Mouse (Mus musculus) frontal cortex, postnatal 10 days (tissue): ENCODE measurements around the gene Noa1.
A peak's percentile ranks its signal among the peaks of the same experiment; 100 is the strongest.

ENCODE experiments used
- DNase-seq, 2 experiments: peaks; one replicate each; pipeline ENCODE4 v3.0.0; 2022; ENCODE audit warnings: low spot score in 2 of 2, mixed read lengths in 1 of 2

Noa1 gene

DNA sequence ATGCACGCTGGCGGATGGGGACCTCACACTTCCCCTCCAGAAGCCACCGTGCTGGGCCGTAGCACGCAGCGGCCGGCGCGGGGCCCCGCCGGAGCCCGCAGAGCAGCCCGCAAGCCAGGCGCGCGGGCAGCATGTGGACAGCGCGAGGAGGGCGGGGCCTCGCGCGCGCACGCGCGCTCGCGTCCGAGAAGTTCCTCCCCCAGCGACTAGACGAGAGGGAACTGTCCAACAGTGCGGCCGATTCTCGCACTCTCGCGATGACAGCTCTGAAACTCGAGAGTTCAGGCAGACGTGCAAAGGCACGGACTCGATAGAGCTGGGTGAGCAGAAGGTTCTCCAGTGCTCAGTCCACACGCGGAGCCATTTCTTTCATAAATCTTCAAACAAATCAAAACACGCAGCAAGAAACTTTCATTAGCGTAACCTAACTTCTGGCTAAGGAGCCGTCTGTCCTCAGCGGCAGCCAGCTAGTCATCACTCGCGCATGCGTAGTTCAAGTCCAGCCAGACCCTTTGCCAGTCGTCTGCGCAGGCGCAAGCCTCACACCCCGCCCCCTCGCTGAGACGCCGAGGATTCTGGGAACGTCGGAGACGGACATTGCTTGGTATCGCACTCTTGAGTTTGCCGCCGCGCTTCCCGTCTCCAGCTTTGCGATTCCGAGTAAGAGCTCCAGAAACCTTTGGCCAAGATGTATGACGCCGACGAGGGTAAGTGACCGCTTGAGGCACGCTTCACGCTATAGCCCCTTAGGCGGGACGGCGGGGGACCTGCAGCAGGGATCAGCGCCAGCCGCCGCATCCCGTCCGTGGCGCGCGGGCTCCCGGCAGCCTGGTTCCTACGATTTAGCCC, at the start of gene Noa1, which contains the start of gene Polr2b:
Gene Noa1, minus strand, starts transcription at position 161 of the 849 bp plus-strand sequence.
Gene Polr2b, plus strand, starts transcription at position 224 of the 849 bp plus-strand sequence.
- peak; percentile 97 to 99 for DNase-seq

DNA sequence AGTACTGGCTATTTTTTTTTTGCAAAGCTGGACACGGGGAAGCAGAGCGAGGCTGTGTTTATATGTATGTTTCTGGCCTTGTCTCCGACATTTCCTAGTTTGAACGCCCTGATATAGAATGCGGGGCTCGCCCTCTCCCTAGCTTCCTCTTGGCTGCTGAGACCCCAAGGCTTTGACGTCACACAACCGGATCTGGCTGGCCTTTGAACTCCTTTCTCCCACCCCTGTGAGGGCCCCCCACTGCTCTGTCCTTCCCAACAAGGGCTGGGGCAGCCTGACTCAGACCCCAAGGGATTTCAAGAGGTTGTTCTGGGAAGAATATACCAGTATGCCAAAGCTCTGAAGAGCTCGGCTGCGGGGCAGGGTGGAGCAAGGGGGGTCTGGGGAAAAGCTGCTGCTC, 48.5 kb upstream of the Noa1 start:
- DNase-seq: peak; percentile 35 to 45

DNA sequence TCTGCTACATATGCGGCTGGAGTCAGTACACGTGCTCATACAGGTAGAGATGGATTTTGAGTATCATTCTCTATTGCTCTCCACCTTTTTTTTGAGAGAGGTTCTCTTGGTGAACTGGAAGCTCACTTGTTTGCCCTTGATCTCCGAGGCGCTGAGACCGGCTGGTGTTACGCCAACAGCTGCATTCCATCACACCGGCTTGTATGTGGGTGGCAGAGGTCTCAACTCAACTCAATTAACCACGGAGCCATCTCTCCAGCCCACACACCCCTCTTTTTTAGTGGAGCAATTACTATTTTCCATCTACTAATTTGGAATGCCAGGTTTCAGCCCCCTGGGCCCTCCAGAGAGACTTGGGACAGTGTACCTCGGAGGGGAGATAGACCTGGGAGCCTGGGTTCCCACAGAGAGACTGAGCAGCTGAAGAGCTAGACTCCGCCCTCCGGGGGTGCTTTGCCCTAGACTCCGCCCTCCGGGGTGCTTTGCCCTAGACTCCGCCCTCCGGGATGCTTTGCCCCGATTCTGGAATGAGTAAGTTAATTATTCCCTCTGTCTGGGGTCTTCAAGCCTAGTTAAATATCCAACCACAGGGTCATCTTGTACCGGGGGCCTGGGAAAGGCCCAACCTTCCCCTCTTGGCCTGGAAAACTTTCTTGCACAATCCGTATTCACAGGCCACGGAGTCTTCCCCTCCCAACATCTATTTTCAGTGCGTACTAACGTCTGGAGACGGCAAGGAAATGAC, 47.7 kb upstream of the Noa1 start:
- peak in 1 of 2 experiments; percentile 27 for DNase-seq

DNA sequence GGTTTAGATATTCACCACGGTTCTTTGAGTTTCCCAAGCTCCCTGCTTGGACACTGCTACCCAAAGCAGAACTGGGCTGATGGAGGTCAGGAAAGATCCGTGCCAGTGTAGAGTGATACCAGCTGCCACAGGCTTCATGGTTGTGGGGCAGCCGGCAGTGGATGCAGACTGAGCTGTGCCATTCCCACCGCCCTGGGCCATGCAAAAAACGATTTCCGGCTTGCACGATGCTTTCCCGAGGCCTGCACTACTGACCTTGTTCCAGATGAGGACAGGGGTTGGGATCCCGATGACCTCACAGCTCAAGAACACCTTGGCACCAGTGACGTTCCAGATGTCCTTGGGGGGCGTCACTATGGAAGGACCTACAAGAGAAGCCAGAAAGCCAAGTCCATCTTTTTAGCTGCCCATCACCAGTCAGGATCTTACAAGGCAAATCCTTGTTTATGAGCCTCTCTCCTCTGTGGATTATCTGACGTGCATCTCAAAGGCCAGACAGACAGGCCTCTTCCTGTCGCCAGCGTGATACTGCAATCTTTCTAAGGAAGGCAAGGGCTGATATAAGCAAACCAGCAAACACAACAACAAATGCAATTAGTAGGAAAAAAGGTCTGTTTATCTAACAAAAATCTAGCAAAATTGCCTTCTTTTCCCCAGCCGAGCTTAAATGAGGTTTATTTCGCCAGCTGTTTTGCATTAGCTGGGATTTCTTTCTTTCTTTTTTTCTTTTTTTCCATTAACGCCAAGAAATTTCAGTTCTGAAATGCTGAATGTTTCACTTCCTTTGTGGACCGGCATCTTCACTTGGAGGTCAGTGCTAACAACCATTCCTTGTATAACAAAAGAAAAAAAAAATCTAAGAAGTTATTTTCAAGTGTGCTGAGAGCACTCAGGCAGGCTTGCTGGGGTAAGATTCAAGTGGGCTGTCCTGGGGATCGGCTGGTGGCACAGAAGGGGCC, 45.7 kb upstream of the Noa1 start:
- no peak for DNase-seq

DNA sequence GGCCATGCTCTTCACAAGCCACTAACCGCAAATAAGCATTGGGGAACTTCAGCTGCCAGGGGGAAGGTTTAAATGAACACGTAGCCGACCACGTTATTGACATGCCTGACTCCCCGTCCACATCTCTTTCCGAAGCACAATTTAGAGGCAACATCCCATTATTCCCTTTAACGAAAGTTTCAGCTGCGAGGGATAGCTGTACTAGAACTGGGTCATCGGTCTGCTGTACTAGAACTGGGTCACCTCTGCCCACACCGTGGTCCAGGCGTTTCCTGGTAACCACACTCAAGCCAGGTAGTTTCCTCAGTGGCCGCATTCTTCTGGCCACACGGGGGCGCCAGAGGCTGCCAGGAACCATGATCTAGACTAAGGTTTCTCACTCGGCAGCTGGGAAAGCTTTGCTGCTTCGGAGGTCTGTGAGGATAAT, 44.5 kb upstream of the Noa1 start:
- peak; percentile 70 to 82 for DNase-seq

DNA sequence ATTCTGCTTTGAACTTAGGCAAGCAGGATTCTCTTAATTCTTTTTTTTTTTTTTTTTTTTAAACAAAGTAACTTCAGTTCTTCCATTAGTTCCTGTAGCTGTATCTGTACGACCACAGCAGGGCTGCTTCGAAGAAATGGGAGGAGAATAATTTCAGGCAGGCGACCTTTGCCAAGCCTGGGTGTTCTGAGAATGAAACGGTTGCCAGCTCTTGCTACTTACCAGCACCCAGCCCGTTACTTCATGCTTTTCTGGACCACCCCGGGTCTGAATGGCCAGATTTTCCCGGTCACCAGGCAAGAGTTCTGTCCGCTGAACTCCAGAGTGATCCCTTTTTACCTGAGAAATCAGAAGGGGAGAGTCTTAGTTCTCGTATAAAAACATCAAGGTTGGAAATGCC, 41.8 kb upstream of the Noa1 start:
- DNase-seq: no peak

DNA sequence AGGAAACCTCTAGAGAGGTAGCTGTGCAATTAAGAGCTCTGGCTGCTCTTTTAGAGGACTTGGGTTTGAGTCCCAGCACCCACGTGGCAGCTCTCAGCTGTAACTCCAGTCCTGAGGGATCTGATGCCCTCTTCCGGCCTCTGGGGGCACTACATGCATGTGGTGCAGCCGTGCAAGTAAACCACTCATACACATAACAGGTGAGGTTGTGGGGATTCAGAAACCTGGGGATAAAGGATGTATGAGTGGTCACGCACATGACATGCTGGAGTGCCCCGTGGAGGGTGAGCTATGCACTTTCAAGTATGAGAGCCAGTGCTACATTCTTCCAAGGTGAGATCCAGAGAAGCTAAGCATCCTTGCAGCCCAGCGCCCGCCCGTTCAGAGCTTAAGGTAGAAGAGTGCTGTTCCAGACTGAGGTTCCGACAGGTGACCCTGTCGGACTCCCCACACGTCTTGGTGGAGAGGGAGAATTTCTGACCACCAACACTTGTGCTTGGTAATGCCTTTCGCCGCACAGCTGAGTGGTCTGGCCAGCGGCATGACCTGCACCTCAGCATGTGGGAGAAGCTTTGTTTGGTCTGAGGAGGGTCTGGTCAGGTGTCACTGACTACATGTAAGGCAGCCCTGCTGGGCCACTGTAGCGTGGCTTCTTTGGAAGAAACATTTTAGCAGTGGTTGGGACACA, 40.2 kb upstream of the Noa1 start:
- DNase-seq: no peak

DNA sequence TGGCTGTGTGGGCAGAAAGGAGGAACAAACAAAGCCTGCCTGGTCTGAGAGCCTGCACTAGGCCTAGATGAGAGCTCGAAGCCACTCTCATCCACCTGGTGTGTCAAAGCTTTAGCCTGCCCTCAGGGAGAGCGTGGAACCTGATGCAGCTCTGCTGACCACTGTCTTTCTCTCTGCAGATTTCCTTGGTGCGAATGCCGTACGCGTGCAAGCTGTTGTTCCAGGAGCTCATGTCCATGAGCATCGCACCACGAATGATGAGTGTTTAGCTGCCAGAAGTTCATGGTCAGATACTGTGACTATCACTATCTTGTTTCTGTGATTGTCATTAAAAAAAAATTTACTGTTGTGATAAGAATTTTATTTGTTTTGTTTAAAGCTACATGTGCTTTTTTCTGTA, 39.0 kb upstream of the Noa1 start:
- no peak for DNase-seq

DNA sequence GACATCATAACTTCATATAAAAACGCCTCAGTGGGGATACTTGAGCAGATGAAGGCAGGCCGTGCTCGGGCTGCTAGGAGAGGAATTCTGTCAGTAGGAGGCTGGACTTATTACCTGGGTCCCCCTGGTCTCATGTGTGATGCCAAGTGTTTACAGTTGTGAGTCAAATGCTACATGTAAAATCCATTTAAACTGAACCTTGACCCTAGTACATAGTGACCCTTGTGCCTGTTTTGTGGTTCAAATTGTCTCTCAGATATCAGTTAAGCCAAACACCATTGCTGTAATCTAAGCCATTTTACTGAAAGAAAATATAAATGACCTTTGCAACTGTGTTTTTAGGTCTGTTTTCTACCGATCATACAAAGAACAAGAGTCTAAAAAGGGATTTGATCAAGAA, 30.1 kb upstream of the Noa1 start:
- DNase-seq: no peak

DNA sequence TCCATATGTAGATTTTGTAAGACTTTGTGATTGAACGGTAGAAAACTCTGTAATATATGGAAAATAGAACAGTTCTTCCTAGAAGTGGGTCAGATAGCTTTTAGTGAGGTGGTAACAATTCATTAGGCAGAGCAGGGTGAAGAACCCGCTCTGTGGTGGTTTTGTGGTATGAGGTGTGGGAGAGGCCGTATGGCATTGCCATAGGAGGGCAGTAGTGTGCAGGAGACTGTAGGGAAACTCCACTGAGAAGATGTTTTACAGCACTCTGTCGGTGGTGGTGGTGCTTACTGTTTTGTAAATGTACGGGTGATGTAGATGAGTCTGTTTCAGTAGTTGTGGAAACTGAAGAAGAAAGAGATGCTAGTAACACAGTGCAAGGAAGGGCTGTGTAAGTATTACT, 20.3 kb upstream of the Noa1 start:
- DNase-seq: no peak

DNA sequence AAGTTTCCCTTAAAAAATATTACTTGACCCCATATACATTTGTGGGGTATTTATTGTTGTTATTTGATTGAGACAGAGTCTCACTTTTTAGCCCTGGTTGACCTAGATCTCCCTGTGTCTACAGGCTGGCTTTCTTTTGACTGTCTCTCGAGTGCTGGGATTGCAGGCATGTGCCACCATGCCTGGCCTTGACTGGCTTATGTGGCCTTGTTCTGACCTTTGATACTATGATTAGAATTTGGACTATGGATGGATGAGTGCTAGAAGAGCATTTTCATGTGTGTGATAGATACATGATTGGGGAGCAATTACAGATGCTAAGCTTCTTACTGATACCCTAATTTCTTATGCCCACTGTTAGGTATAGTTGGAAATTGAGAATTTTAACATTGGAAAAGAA, 15.1 kb upstream of the Noa1 start:
- DNase-seq: no peak

DNA sequence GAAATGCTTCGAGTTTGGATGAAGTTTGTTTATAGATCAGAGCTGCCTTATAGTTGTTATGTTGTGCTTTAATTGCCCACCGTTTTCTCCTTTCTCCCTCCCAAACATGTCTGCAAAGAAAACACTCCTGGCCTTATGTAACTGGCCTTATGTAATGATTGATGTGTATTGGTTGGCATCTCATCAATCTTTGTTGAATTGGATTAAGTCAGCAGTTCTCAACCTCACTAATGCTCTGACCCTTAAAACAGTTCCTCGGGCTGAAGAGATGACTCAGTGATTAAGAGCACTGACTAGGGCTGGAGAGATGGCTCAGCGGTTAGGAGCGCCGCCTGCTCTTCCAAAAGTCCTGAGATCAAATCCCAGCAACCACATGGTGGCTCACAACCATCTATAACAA, 5.1 kb upstream of the Noa1 start:
- DNase-seq: no peak

DNA sequence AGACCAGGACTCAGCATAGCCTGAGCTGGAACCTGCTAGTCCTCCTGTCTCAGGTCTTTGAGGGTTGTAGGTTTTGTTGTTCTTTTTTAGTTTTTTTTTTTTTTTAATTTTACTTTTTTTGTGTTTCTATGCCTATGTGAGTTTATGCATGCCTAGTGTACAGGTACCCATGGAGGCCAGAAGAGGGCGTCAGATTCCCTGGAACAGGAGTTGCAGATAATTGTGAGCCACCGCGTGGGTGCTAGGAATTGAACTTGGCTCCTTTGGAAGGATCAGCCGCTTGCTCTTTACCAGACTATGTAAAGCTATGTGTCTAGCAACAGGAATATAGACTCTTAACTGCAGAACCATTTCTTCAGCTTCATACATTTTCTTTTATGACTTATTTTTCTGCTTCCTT, 4.3 kb upstream of the Noa1 start:
- DNase-seq: no peak

DNA sequence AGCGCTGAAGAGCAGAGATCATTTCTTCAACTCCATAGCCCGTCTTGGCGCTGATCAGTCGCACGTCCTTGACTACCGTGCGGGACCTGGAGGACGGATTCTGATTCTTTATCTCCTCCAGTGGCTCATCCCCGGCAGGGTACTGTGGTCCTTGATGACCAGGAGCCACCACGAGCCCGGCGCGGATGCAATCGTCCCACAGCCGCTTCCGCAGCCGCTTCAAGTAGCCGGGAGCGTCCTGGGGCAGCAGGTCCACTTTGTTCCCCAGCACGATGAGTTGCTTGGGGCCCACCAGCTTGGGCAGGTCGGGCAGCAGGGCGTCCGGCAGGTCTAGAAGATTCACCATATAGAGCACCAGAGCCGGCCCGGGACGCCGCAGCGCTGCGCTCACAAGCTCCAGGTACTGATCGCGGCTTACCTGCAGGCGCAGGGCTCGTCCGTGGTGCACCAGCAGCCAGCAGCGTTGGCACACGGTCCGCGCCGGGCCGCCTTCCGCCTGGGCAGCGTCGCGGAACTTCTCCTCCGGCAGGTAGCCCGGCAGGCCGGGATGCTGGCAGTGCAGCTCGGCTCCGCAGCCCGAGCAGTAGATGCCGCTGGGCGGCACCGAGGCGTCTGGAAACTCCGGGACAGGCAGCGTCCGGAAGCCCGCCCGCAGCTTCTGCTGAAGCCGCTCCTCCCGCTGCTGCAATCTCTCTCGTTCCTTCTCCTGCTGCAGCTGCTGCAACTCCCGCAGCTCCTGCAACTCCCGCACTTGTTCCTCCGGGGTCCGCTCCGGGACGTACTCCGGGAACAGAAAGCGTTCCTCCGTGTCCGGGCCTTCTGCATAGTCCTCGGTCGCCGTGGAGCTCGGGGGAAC, 605 bp downstream of the Noa1 start:
- DNase-seq: peak in 1 of 2 experiments; percentile 17

DNA sequence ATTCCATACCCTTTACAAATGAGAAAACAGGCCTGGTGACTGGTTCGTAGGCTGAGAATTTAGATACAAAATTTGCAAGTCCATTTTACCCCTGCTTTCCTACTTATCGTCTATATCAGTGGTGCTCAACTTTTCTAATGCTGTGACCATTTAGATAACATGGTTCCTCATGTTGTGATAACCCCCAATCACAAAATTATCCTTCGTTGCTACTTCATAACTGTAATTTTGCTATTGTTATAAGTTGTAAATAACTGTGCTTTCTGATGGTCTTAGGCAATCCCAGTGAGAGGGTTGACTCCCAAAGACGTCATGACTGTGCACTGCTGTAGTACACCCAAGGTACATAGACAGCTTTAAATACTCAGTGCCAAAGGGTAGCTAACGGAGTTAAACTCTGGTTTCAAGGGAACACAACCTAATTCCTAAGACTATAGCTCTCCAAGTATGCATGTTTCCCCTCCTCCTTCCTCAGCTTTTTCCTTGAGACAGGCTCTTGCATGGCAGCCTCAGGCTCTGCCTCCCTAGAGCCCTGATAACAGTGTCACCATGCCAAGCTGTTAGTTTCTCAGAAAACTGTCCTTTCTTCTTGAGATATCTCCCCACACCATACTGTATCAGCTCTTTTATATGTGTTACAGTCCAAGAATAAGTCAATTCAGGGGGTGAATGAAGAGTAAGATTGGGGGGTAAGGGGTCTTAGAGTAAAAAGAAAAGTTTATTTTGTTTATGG, 1.9 kb downstream of the Noa1 start:
- no peak for DNase-seq

DNA sequence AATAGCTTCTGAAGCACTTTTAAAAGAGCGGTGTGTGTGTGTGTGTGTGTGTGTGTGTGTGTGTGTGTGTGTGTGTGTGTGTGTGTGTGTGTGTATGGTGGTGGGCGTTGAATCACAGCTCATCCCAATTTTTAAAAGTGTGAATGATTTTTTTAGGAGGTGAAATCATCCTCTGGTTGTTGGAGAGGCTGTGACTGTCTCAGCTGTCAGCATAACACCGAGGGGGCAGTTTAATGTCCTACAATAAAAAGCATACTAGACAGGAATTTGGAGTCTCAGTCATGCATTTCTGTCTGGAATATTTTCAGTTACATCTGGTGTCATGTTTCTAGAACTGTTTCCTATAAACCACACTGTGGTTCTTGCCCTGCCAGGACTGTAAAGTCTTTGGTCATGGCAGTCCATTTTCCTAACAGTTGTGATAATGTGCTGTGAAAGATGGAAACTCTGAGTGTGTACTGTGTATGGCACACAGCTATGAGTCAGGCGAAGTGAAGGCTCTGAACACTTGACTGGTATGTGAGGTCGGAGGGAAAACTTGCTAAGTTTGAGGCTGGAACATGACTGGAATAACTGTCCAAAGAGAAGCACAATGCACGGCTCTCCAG, 8.5 kb downstream of the Noa1 start:
- no peak for DNase-seq

DNA sequence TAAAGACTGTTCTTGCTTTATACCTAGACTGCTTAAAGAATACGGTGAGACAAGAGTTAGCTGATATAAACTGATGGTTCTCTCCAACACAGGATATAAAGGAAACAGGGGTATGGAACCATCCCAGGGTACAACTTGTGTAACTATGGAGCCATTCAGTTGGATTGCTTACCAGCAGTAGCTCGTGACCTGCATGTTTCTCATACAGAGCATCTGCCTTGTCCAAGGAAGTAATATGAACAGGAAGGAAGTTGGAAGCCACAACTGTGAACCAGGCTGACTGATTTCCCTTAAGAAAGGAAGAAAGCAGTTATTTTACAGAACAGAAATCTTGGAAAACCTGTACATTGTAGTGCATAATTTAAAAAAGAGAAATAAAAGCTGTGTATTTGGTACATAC, 10.4 kb downstream of the Noa1 start:
- DNase-seq: no peak

DNA sequence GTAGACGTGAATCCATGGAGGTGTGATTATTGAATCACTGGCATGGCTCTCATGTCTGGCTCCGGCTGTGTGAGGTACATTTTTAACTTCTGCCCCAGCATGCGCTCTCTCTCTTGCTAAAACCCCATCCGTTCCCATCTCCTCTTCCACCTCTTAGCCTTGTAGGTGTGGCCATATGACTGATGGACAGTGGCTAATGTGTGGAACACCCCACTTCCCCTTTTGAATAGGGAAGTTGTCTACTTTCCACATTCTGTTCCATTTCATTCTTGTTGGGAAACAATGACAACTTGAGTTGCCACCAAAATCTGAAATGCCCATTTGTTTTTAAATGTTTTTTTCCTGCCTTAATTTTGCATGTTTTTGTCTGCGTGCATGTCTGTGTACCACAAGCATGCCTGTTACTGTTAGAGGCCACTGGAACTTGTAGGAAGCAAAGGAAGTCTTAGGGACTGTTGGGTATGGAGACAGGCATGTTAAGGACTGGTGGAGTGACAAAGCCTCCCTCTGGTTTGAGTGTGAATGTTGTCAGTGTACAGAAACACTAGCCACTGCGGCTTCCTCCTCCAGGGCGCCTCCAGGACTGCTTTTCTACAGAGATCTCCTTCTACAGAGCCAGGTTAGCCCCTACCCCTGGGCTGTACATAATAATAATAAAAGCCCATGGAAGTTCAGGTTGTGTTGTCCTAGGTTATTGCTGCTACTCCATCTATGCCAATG, 16.9 kb downstream of the Noa1 start:
- no peak for DNase-seq
